In the genomic region with DNA sequence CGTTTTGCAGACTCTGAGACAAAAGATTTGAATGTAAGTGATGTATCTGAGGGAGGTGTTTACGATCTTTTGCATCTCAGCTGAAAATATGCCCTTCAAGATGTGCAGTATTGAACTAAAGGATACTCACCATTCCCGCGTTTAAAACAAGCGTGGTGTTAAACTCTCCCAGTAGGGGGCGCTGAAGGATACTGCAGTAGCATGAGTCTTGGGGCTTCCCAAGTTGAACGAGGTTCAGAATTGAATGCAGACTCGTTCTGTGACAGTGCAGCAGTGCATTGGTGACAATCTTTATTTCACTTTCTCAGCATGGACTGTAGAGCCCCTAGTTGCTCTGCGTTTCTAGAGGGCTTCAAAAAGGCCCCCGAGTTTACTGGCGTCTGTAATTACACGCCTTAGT, we compare ENCODE assay signal across 8 mouse cellular contexts. TPM values are rescaled to one million over a fixed set of nuclear protein-coding genes. Genes with fewer than 3 reads are reported as not detected.
DNase-seq lines count a peak whose midpoint lies in the region; TF ChIP-seq lines count a peak whose summit lies in the region.

No protein-coding gene starts in this region.

- intact Hi-C loops in left cerebral cortex, postnatal 36 days (cut with DNase I): loop anchor here (10.0 kb wide), 3 partner anchors 1350 to 1750 kb away; partner anchors contain the start of gene Cpeb2

- DNase-seq in spleen, adult 2 months (ENCODE audit: low read depth in 1 of 2, low spot score in 2 of 2): peak in 1 of 2 experiments; percentile 9
- DNase-seq in spleen, adult 12 weeks (ENCODE audit: low spot score): no peak
- DNase-seq in adrenal gland, postnatal 14 days: peak; percentile 78
- peak; percentile 71 for DNase-seq in embryonic facial prominence, embryonic 10.5 days (ENCODE audit: low spot score)
- peak; percentile 55 for DNase-seq in kidney, adult 18-20 months
- peak; percentile 25 to 40 for DNase-seq in left cerebral cortex, postnatal 36 days (ENCODE audit: low spot score in 2 of 2)
- DNase-seq in naive thymus-derived CD4-positive, alpha-beta T cell, adult 2 months (ENCODE audit: low read depth): peak; percentile 55
- DNase-seq in thymus, postnatal 36 days: peak; percentile 10 to 26

- no peak overlapping the region for H3K4me3 ChIP-seq in spleen, adult 2 months (ENCODE audit: extremely low read depth, insufficient read depth, insufficient read length)
- H3K4me3 ChIP-seq in embryonic facial prominence, embryonic 10.5 days: no peak overlapping the region

- no peak for TF ChIP-seq POLR2A in spleen, adult 2 months (IDR thresholded peaks at IDR 0.05; ENCODE audit: low read depth, low read length)

- WGBS in spleen, adult 2 months: 21% methylated on average over 12 of the region's 12 CpGs
- WGBS in embryonic facial prominence, embryonic 10.5 days: 22% methylated on average over 12 of the region's 12 CpGs

- H3K36me3 ChIP-seq in spleen, adult 2 months (ENCODE audit: control insufficient read depth, insufficient read depth, low read length): no peaks in the 10 kb centered on the region
- H3K36me3 ChIP-seq in embryonic facial prominence, embryonic 10.5 days (replicated peaks): no peaks in the 10 kb centered on the region

- H3K9me3 ChIP-seq in embryonic facial prominence, embryonic 10.5 days: no peaks in the 10 kb centered on the region

- H3K4me1 ChIP-seq in spleen, adult 2 months (ENCODE audit: control insufficient read depth, insufficient read depth, insufficient read length): no peaks in the 10 kb centered on the region
- H3K4me1 ChIP-seq in embryonic facial prominence, embryonic 10.5 days: no peaks in the 10 kb centered on the region

- H3K27ac ChIP-seq in spleen, adult 2 months (ENCODE audit: insufficient read depth, low read length): no peak overlapping the region
- no peak overlapping the region for H3K27ac ChIP-seq in embryonic facial prominence, embryonic 10.5 days (replicated peaks)

- H3K27me3 ChIP-seq in spleen, adult 2 months (ENCODE audit: control insufficient read depth, insufficient read depth, low read length): no peaks in the 10 kb centered on the region
- peaks cover 6% of the 10 kb centered on the region; the same call in 1 of the 2 replicates for H3K27me3 ChIP-seq in embryonic facial prominence, embryonic 10.5 days (replicated peaks; ENCODE audit: low read depth, poor library complexity, severe bottlenecking)

- peak; percentile 19; the same call in 1 of the 2 replicates for TF ChIP-seq CTCF in spleen, adult 2 months (IDR thresholded peaks at IDR 0.05; ENCODE audit: extremely low read depth, insufficient read depth, insufficient read length, insufficient replicate concordance)

RNA-seq across cellular contexts. Expression of gene Bod1l, which starts 40.4 kb away (rescaled TPM):
- 3.3 and 5.9 TPM in 2 replicates for polyA plus RNA-seq in spleen, adult 2 months (2012; rRNA removed)
- 34.3 and 35.8 TPM in 2 replicates for total RNA-seq in adrenal gland, postnatal 14 days (2021)
- polyA plus RNA-seq in embryonic facial prominence, embryonic 10.5 days (2016; fragmentation: Nextera tagmentation; extraction: Ambion mirVana): 18.6 and 19.4 TPM in 2 replicates
- 10 to 100 TPM; 33.5 to 43.0 TPM for total RNA-seq in left cerebral cortex, postnatal 36 days (2021)
